Mouse (Mus musculus) gastrocnemius, postnatal 4 days (tissue): ENCODE measurements around the gene Zfp961. TPM values are rescaled to one million over a fixed set of nuclear protein-coding genes. Genes with fewer than 3 reads are reported as not detected.
"Not testable (repeated sequence)": the region's sequence is repeated elsewhere in the genome, so short reads cannot be mapped to it uniquely, and the experiment has no call there.

Experiments
- DNase-seq, 2 experiments: peaks; one replicate each; pipeline ENCODE4 v3.0.0; 2021 to 2022; ENCODE audit warnings: low spot score in 2 of 2, mixed read lengths in 2 of 2
- total RNA-seq, 2 experiments: library from RNA; stranded (reverse); gene quantifications; 2 replicates each; pipeline ENCODE4 v1.2.3; 2021

Zfp961 gene
- total RNA-seq, 2 experiments from 2014 or later, result 7.5 to 10.2 TPM

GRCm38 (mm10) chr8:72013506-72014228 lies 62.8 kb downstream of the Zfp961 start:
- DNase-seq, result peak in 1 of 2 experiments; percentile 5

DNA sequence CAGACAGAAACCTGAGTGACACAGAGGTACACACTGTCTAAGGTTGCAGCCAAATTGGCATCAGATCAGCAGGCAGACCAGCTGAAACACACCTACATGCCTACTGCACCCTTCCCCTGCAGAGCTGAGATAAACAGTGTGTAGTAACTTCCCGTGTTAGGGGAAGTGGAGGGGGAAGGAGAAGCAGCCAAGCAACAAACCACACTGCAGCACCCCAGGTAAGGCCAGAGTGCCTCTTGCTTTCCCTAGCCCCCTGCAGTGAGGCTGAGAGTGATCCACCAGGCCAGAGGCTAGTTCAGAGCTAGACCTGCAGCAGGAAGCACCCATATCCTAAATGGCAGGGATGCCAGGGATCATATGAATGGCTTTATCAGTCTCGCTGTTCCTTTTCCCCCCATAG lies 66.5 kb downstream of the Zfp961 start:
- not testable (repeated sequence) for DNase-seq

GRCm38 (mm10) chr8:72018141-72018540 lies 67.3 kb downstream of the Zfp961 start:
- peak in 1 of 2 experiments; percentile 36 for DNase-seq

- DNase-seq, result not testable (repeated sequence)
Measured at GRCm38 (mm10) chr8:72019022-72019421, 68.2 kb downstream of the Zfp961 start.

DNA sequence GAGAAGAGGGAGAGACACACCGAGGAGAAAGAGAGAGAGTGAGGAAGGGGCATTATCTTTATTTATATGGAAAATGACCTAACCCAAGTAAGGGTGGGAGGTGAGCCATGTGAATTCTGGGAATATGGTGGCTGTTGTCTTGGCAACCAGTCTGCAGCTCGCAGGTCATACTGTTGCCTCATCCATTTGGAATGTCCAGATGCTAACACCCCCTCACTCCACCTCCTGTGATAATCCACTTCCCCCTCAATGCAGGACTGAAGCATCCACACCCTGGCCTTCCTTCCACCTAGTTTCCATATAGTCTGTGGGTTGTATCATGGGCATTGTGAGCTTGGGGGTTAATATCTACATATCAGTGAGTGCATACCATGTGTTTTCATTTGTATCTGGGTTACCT lies 69.0 kb downstream of the Zfp961 start:
- no peak for DNase-seq

GRCm38 (mm10) chr8:72024886-72025285 lies 74.0 kb downstream of the Zfp961 start:
- DNase-seq, result not testable (repeated sequence)

DNA sequence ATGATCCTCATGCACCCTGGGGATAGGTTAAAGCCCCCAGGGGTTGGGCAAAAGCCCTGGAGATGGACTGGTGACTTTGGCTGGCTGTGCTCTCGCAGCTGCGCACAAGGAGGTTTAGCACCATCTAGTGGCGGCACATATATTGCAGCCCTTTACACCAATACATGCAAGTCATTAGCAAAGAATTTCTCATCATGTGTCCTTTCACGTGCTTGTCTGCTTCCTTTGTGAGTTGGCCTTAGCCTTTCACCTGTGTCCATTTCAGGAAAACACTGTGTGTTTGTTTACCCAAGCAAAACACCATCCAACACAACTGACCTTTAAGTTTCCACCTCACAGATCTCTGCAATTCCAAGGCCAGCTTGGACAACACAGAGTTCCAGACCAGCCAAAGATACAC lies 82.1 kb downstream of the Zfp961 start:
- peak in 1 of 2 experiments; percentile 29 for DNase-seq

GRCm38 (mm10) chr8:72040918-72041317 lies 90.1 kb downstream of the Zfp961 start, which contains the start of gene Olfr372:
Gene Olfr372 (plus strand): TSS chr8:72041218.
- DNase-seq, result not testable (repeated sequence)

- DNase-seq, result no peak
Measured at GRCm38 (mm10) chr8:72042493-72042892, 91.7 kb downstream of the Zfp961 start.

Other genes starting within 250 kb of the Zfp961 start
- gene B3gnt3, start 249.2 kb upstream of the Zfp961 start, total RNA-seq, result 1 to 10 TPM; 4.1 to 4.5 TPM
- gene Fcho1, start 225.3 kb upstream of the Zfp961 start, total RNA-seq, result 1 to 10 TPM in 1 of 2 experiments, under 1 TPM in 1; 0.61 to 1.5 TPM
- gene Zfp709, start 69.0 kb upstream of the Zfp961 start, total RNA-seq, result 1 to 10 TPM; 5.8 to 7.0 TPM
- 1 to 10 TPM; 3.8 to 4.6 TPM for gene Zfp882, start 42.4 kb upstream of the Zfp961 start, total RNA-seq
- gene Zfp617, start 42.4 kb upstream of the Zfp961 start, total RNA-seq, result 10 to 100 TPM; 19.0 to 22.6 TPM
- gene Cyp4f18, start 58.6 kb downstream of the Zfp961 start, total RNA-seq, result under 1 TPM; 0.37 to 0.44 TPM
- gene Olfr372, start 90.2 kb downstream of the Zfp961 start, total RNA-seq, result not detected
- not detected for gene Olfr373, start 132.1 kb downstream of the Zfp961 start, total RNA-seq
- gene Olfr374, start 156.0 kb downstream of the Zfp961 start, total RNA-seq, result not detected
- 100 to 1,000 TPM; 205 to 209 TPM for gene Tpm4, start 183.9 kb downstream of the Zfp961 start, total RNA-seq
- gene Rab8a, start 210.2 kb downstream of the Zfp961 start, total RNA-seq, result 10 to 100 TPM; 37.6 to 37.7 TPM
- gene Hsh2d, start 238.6 kb downstream of the Zfp961 start, total RNA-seq, result not detected